Mouse (Mus musculus): ENCODE measurements around the gene Clcn5. TPM values are rescaled to one million over a fixed set of nuclear protein-coding genes. Genes with fewer than 3 reads are reported as not detected.
A peak's percentile ranks its signal among the peaks of the same experiment; 100 is the strongest.

Gene Clcn5
- 4.0 and 4.2 TPM in 2 replicates for polyA plus RNA-seq (2012; rRNA removed)

- TF ChIP-seq CTCF (IDR thresholded peaks at IDR 0.05; ENCODE audit: extremely low read depth, insufficient read depth, low read length) (no peak), POLR2A (IDR thresholded peaks at IDR 0.05; ENCODE audit: extremely low read depth, insufficient read depth, low read length) (peak; percentile 56; the same call in 1 of the 2 replicates)
- H3K4me1 ChIP-seq (ENCODE audit: control insufficient read depth, insufficient read depth, low read length) = no peaks in the 10 kb centered on the region
- H3K4me3 ChIP-seq (ENCODE audit: insufficient read depth, low read length) = peak within 1 kb of the TSS; percentile 37
- peak within 1 kb of the TSS; percentile 64 for H3K27ac ChIP-seq (ENCODE audit: insufficient read depth, low read length)
Measured at GRCm38 (mm10) chrX:7319089-7319721, at the start of gene Clcn5. Clcn5 (minus strand) TSS chrX:7319358.

DNA sequence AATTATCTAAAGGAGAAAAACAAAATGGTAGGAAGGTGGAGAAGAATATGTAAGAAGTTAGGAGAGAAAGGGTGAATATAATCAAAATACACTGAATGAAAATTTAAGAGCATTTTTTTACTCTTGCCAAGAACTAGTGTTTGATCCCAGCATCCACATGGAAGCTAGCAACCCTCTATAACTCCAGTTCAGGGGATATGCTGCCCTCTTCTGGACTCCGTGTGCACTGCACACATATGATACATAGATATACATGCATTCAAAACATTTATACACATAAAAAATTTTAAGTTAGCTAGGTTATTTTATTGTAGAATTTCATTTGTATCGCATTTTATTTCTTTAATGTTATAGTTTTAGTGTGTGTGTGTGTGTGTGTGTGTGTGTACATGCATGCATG lies 6.3 kb upstream of the Clcn5 start:
- TF ChIP-seq CTCF (IDR thresholded peaks at IDR 0.05; ENCODE audit: extremely low read depth, insufficient read depth, low read length) (no peak), POLR2A (IDR thresholded peaks at IDR 0.05; ENCODE audit: extremely low read depth, insufficient read depth, low read length) (no peak)
- Histone ChIP-seq H3K4me1 (ENCODE audit: control insufficient read depth, insufficient read depth, low read length) (no peaks in the 10 kb centered on the region), H3K27ac (ENCODE audit: insufficient read depth, low read length) (no peak overlapping the region), H3K4me3 (ENCODE audit: insufficient read depth, low read length) (no peak overlapping the region)

GRCm38 (mm10) chrX:7322288-7322687 lies 3.1 kb upstream of the Clcn5 start:
- no peak for TF ChIP-seq POLR2A (IDR thresholded peaks at IDR 0.05; ENCODE audit: extremely low read depth, insufficient read depth, low read length)
- TF ChIP-seq CTCF (IDR thresholded peaks at IDR 0.05; ENCODE audit: extremely low read depth, insufficient read depth, low read length) = peak; percentile 58
- H3K4me3 ChIP-seq (ENCODE audit: insufficient read depth, low read length) = no peak overlapping the region
- H3K4me1 ChIP-seq (ENCODE audit: control insufficient read depth, insufficient read depth, low read length) = no peaks in the 10 kb centered on the region
- no peak overlapping the region for H3K27ac ChIP-seq (ENCODE audit: insufficient read depth, low read length)

GRCm38 (mm10) chrX:7320571-7320970 lies 1.4 kb upstream of the Clcn5 start:
- H3K4me3 ChIP-seq (ENCODE audit: insufficient read depth, low read length) = no peak overlapping the region
- H3K4me1 ChIP-seq (ENCODE audit: control insufficient read depth, insufficient read depth, low read length) = no peaks in the 10 kb centered on the region
- no peak for TF ChIP-seq CTCF (IDR thresholded peaks at IDR 0.05; ENCODE audit: extremely low read depth, insufficient read depth, low read length)
- no peak for TF ChIP-seq POLR2A (IDR thresholded peaks at IDR 0.05; ENCODE audit: extremely low read depth, insufficient read depth, low read length)
- no peak overlapping the region for H3K27ac ChIP-seq (ENCODE audit: insufficient read depth, low read length)

- no peaks in the 10 kb centered on the region for H3K4me1 ChIP-seq (ENCODE audit: control insufficient read depth, insufficient read depth, low read length)
- peak overlapping the region; percentile 64 for H3K27ac ChIP-seq (ENCODE audit: insufficient read depth, low read length)
- no peak for TF ChIP-seq POLR2A (IDR thresholded peaks at IDR 0.05; ENCODE audit: extremely low read depth, insufficient read depth, low read length)
- no peak for TF ChIP-seq CTCF (IDR thresholded peaks at IDR 0.05; ENCODE audit: extremely low read depth, insufficient read depth, low read length)
- H3K4me3 ChIP-seq (ENCODE audit: insufficient read depth, low read length) = peak overlapping the region; percentile 37
Measured at GRCm38 (mm10) chrX:7318551-7319025, 570 bp downstream of the Clcn5 start.

GRCm38 (mm10) chrX:7315115-7315514 lies 4.0 kb downstream of the Clcn5 start:
- Histone ChIP-seq H3K27ac (ENCODE audit: insufficient read depth, low read length) (no peak overlapping the region), H3K4me3 (ENCODE audit: insufficient read depth, low read length) (no peak overlapping the region), H3K4me1 (ENCODE audit: control insufficient read depth, insufficient read depth, low read length) (no peaks in the 10 kb centered on the region)
- no peak for TF ChIP-seq POLR2A (IDR thresholded peaks at IDR 0.05; ENCODE audit: extremely low read depth, insufficient read depth, low read length)
- TF ChIP-seq CTCF (IDR thresholded peaks at IDR 0.05; ENCODE audit: extremely low read depth, insufficient read depth, low read length) = no peak

GRCm38 (mm10) chrX:7314645-7315044 lies 4.5 kb downstream of the Clcn5 start:
- TF ChIP-seq POLR2A (IDR thresholded peaks at IDR 0.05; ENCODE audit: extremely low read depth, insufficient read depth, low read length) (no peak), CTCF (IDR thresholded peaks at IDR 0.05; ENCODE audit: extremely low read depth, insufficient read depth, low read length) (no peak)
- no peaks in the 10 kb centered on the region for H3K4me1 ChIP-seq (ENCODE audit: control insufficient read depth, insufficient read depth, low read length)
- H3K27ac ChIP-seq (ENCODE audit: insufficient read depth, low read length) = no peak overlapping the region
- no peak overlapping the region for H3K4me3 ChIP-seq (ENCODE audit: insufficient read depth, low read length)

DNA sequence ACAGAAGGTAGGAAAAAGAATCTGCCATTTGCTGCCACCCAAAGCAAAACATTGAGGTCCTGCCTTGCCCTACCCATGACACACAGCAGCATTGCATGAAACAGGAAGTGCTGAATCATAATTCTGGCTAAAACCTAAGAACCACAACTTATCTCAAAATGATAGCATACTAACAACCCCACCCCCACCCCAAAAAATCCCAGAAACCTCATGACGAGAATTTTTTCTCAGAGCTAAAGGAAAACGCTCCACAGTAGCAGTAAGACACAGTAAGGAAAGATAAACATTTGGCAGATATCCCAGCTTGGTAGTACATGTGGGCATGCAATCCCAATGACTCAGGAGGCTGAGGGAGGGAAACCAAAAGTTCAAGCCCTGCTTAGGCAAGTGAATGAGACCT lies 10.9 kb downstream of the Clcn5 start:
- Histone ChIP-seq H3K4me1 (ENCODE audit: control insufficient read depth, insufficient read depth, low read length) (no peaks in the 10 kb centered on the region), H3K27ac (ENCODE audit: insufficient read depth, low read length) (no peak overlapping the region), H3K4me3 (ENCODE audit: insufficient read depth, low read length) (no peak overlapping the region)
- no peak for TF ChIP-seq POLR2A (IDR thresholded peaks at IDR 0.05; ENCODE audit: extremely low read depth, insufficient read depth, low read length)
- no peak for TF ChIP-seq CTCF (IDR thresholded peaks at IDR 0.05; ENCODE audit: extremely low read depth, insufficient read depth, low read length)

DNA sequence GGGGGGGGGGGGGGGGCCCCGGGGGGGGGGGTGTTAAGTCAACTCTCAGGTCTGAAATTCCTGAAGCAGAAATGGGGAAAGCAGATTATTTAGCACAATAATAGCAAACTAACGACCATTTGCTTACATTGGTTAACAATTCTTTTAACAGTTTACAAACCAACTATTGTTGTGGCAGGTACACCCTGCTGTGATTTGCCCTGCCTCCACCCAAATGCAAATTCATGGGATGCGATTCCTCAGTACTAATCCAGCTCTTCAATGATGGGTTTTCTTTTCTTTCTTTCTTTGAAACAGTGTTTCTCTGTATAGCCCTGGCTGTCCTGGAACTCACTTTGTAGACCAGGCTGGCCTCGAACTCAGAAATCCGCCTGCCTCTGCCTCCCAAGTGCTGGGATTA lies 12.3 kb downstream of the Clcn5 start:
- H3K27ac ChIP-seq (ENCODE audit: insufficient read depth, low read length) = no peak overlapping the region
- H3K4me3 ChIP-seq (ENCODE audit: insufficient read depth, low read length) = no peak overlapping the region
- no peak for TF ChIP-seq POLR2A (IDR thresholded peaks at IDR 0.05; ENCODE audit: extremely low read depth, insufficient read depth, low read length)
- TF ChIP-seq CTCF (IDR thresholded peaks at IDR 0.05; ENCODE audit: extremely low read depth, insufficient read depth, low read length) = no peak
- H3K4me1 ChIP-seq (ENCODE audit: control insufficient read depth, insufficient read depth, low read length) = no peaks in the 10 kb centered on the region

GRCm38 (mm10) chrX:7292981-7293380 lies 26.2 kb downstream of the Clcn5 start:
- Histone ChIP-seq H3K27ac (ENCODE audit: insufficient read depth, low read length) (no peak overlapping the region), H3K4me1 (ENCODE audit: control insufficient read depth, insufficient read depth, low read length) (no peaks in the 10 kb centered on the region), H3K4me3 (ENCODE audit: insufficient read depth, low read length) (no peak overlapping the region)
- TF ChIP-seq POLR2A (IDR thresholded peaks at IDR 0.05; ENCODE audit: extremely low read depth, insufficient read depth, low read length) (no peak), CTCF (IDR thresholded peaks at IDR 0.05; ENCODE audit: extremely low read depth, insufficient read depth, low read length) (no peak)

Data from cortical plate, adult 2 months (tissue).